Mouse (Mus musculus) cerebellum, adult 2 months (tissue): Measurements from ENCODE around the gene Chst13. TPM values are rescaled to one million over a fixed set of nuclear protein-coding genes. Genes with fewer than 3 reads are reported as not detected.
A peak's percentile ranks its signal among the peaks of the same experiment; 100 is the strongest.

Experiments
- DNase-seq, 2 experiments: peaks; one replicate each; pipeline ENCODE4 v3.0.0; 2021
- H3K27ac ChIP-seq: fragments of 200-500 bp; 2 replicates; pipeline ENCODE4 v1.5.1; 2012; ENCODE audit warnings: low read length, control low read depth, inconsistent platforms; ENCODE audit not compliant: insufficient read depth
- H3K27me3 ChIP-seq: fragments of 200-500 bp; 2 replicates; pipeline ENCODE4 v1.6.1; 2012; ENCODE audit warnings: inconsistent platforms, mild to moderate bottlenecking, low read length, moderate library complexity; ENCODE audit not compliant: control insufficient read depth, insufficient read depth
- H3K4me1 ChIP-seq: fragments of 200-500 bp; 2 replicates; pipeline ENCODE4 v1.6.1; 2011; ENCODE audit warnings: low read length; ENCODE audit not compliant: control insufficient read depth, insufficient read depth
- H3K4me3 ChIP-seq: fragments of 200-500 bp; replicated peaks from 2 replicates; pipeline ENCODE3; 2011; ENCODE audit warnings: mild to moderate bottlenecking, low read depth, low read length, control low read depth; ENCODE audit not compliant: insufficient read depth
- CTCF ChIP-seq: fragments of 200-500 bp; IDR thresholded peaks from 2 replicates; pipeline ENCODE4 v1.5.1; 2011; ENCODE audit warnings: low read depth, mild to moderate bottlenecking, control low read depth, low read length, moderate library complexity, borderline replicate concordance; ENCODE audit not compliant: insufficient read depth
- POLR2A ChIP-seq: fragments of 200-500 bp; IDR thresholded peaks from 2 replicates; pipeline ENCODE4 v1.6.1; 2011; ENCODE audit warnings: low read length, control low read depth, borderline replicate concordance; ENCODE audit not compliant: insufficient read depth
- WGBS: fragments of 180-500 bp; shearing (Covaris S2); methylation state at CpG from one replicate; pipeline ENCODE4 v1.1.7; 2018; 5-methylcytosine and 5-hydroxymethylcytosine counted together
- polyA plus RNA-seq: library from polyadenylated mRNA; depleted of rRNA; stranded (reverse); fragments of >200 nt; gene quantifications from 2 replicates; pipeline ENCODE4 v1.2.3, GENCODE M21; 2012

The Chst13 gene
- polyA plus RNA-seq, 1 experiment: not detected

GRCm38 (mm10) chr6:90332561-90333425 lies 7.8 kb upstream of the Chst13 start, which contains the start of gene Uroc1:
Gene Uroc1 (plus strand): TSS chr6:90333284.
- 0 out of 2 replicates have a peak, but pooled peaks cover 6% of the 10 kb centered on the region for H3K4me1 ChIP-seq
- H3K27ac ChIP-seq: no peak within 1 kb of the TSS
- no peak for TF ChIP-seq POLR2A
- TF ChIP-seq CTCF: no peak
- 89% methylated on average over 7 of the region's 7 CpGs for WGBS
- no peak for DNase-seq
- no peaks in the 10 kb centered on the region for H3K27me3 ChIP-seq
- H3K4me3 ChIP-seq: no peak within 1 kb of the TSS

GRCm38 (mm10) chr6:90329953-90330352 lies 5.0 kb upstream of the Chst13 start:
- H3K4me1 ChIP-seq: 0 out of 2 replicates have a peak, but pooled peaks cover 6% of the 10 kb centered on the region
- H3K4me3 ChIP-seq: no peak overlapping the region
- no peak overlapping the region for H3K27ac ChIP-seq
- no peaks in the 10 kb centered on the region for H3K27me3 ChIP-seq
- peak; percentile 74 to 83 for DNase-seq
- 0% methylated on average over 1 of the region's 1 CpGs for WGBS
- TF ChIP-seq POLR2A (no peak), CTCF (no peak)

DNA sequence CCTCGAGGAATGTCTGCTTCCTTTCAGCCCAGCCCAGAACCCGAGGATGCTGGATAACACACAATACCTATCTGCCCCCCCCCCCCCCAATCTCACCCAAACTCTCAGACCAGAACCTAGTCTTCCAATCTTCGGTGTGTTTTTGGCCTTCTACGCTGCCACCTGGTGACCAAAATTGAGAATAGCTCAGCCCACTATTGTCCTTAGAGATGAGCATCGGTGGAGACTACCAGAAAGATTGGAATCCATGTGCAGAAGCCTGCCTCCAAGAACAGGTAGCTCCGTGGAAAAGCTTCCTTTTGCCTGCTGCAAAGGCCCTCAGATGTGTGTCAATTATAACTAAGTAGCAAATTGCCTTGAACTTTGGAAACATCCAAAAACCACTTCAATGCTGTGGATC lies 2.7 kb upstream of the Chst13 start:
- TF ChIP-seq CTCF (peak; percentile 47; the same call in 1 of the 2 replicates), POLR2A (no peak)
- no peak overlapping the region for H3K27ac ChIP-seq
- H3K4me1 ChIP-seq: 0 out of 2 replicates have a peak, but pooled peaks cover 6% of the 10 kb centered on the region
- no peak overlapping the region for H3K4me3 ChIP-seq
- DNase-seq: peak; percentile 22 to 29
- no peaks in the 10 kb centered on the region for H3K27me3 ChIP-seq
- WGBS: 18% methylated on average over 6 of the region's 6 CpGs

DNA sequence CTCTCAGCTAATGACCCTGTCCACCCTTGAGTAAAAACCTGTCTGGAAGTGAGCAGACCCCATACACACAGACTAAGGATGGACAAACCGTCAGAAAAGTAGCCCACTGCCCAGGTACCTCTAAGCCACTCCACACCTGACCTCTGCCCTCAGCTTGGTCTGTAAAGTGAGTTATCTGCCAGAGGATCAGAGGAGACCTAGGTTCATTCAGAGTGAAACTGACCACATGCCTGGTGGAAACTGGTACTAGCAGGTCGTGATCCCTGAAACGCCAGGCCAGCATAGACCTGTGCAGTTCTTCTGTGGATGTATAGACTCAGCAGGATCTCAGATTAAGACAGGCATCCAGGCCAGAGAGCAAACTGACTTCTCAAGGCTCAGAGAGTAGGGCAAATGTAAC lies 522 bp downstream of the Chst13 start:
- no peak for DNase-seq
- Histone ChIP-seq H3K4me1 (no peaks in the 10 kb centered on the region), H3K27me3 (no peaks in the 10 kb centered on the region), H3K4me3 (no peak overlapping the region), H3K27ac (no peak overlapping the region)
- no peak for TF ChIP-seq POLR2A
- TF ChIP-seq CTCF: no peak
- WGBS: 70% methylated on average over 3 of the region's 3 CpGs

DNA sequence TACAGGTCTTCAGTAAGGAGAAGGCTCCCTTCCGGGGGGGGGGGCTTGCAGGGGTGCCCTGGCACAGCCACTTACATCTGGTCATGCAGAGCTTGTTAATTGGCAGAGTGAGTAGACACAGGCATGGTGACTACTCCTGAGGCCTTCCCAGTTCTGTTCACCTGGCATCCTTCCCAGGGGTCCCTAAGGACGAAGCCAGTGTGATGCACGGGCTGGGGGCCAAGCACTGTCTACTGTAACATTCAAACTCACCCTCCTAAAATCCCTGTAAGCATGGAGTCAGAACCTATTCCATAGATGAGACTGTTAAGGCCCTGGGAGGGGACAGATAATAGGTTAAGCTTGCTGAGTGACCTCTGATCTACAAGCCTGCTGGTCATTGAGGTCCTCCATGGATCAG lies 959 bp downstream of the Chst13 start:
- H3K4me3 ChIP-seq: no peak overlapping the region
- no peak for DNase-seq
- 26% methylated on average over 3 of the region's 3 CpGs for WGBS
- H3K27me3 ChIP-seq: no peaks in the 10 kb centered on the region
- TF ChIP-seq POLR2A (no peak), CTCF (no peak)
- H3K27ac ChIP-seq: no peak overlapping the region
- no peaks in the 10 kb centered on the region for H3K4me1 ChIP-seq

- 42% methylated on average over 4 of the region's 4 CpGs for WGBS
Measured at GRCm38 (mm10) chr6:90321811-90322210, 3.2 kb downstream of the Chst13 start.

DNA sequence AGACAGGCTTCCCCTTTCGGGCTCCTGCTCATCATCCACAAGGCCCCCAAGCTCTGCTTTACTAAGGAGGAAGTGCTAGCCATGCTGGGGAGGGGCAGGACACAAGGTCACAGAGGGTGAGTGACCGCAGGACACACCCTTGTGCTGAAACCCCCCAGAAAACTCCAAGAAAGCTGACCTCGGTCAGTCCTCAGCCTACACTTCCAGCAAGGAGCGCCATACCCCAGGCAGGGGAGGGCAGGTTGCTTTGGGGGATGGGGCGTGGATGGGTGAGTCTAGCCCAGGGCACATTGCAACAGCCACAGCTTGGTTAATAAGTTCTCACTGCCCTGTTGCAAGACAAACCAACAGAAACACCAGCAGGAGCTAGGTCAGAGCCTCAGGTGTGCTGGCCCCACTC lies 4.6 kb downstream of the Chst13 start:
- H3K27me3 ChIP-seq: no peaks in the 10 kb centered on the region
- DNase-seq: no peak
- H3K4me1 ChIP-seq: no peaks in the 10 kb centered on the region
- H3K4me3 ChIP-seq: no peak overlapping the region
- TF ChIP-seq POLR2A (no peak), CTCF (no peak)
- WGBS: 83% methylated on average over 5 of the region's 5 CpGs
- H3K27ac ChIP-seq: no peak overlapping the region

More at GRCm38 (mm10) chr6:90321811-90322210, 3.2 kb downstream of the Chst13 start:
- Histone ChIP-seq H3K27ac (no peak overlapping the region), H3K27me3 (no peaks in the 10 kb centered on the region), H3K4me3 (no peak overlapping the region), H3K4me1 (no peaks in the 10 kb centered on the region)
- no peak for DNase-seq
- no peak for TF ChIP-seq CTCF
- TF ChIP-seq POLR2A: no peak
